Mouse (Mus musculus) intestine, embryonic 16.5 days (tissue): ENCODE results near the gene Epb41. TPM values are rescaled to one million over a fixed set of nuclear protein-coding genes. Genes with fewer than 3 reads are reported as not detected.

Source experiments
- ATAC-seq: fragments of 200-750 bp; cut with Nextera tagmentation; 2 replicates; pipeline ENCODE4 v1.8.0; 2017; ENCODE audit warnings: moderate TSS enrichment, moderate library complexity
- H3K27ac ChIP-seq: fragments of 300-500 bp; sonication (generic); 2 replicates; pipeline ENCODE4 v1.5.1; 2014; ENCODE audit warnings: mild to moderate bottlenecking, low read length
- H3K27me3 ChIP-seq: fragments of 300-500 bp; sonication (generic); replicated peaks from 2 replicates; pipeline ENCODE4 v1.6.1; 2014; ENCODE audit warnings: low read length, control low read depth, mixed read lengths; ENCODE audit not compliant: control insufficient read depth, insufficient read depth
- H3K36me3 ChIP-seq: fragments of 300-500 bp; sonication (generic); 2 replicates; pipeline ENCODE4 v1.6.1; 2014; ENCODE audit warnings: low read length, control low read depth; ENCODE audit not compliant: control insufficient read depth, insufficient read depth
- H3K4me1 ChIP-seq: fragments of 300-500 bp; sonication (generic); 2 replicates; pipeline ENCODE4 v1.6.1; 2014; ENCODE audit warnings: low read length, control low read depth, mixed read lengths; ENCODE audit not compliant: control insufficient read depth, insufficient read depth
- H3K4me2 ChIP-seq: fragments of 300-500 bp; sonication (generic); 2 replicates; pipeline ENCODE4 v1.6.1; 2014; ENCODE audit warnings: low read depth, low read length, control low read depth
- H3K4me3 ChIP-seq: fragments of 300-500 bp; sonication (generic); 2 replicates; pipeline ENCODE4 v1.5.1; 2014; ENCODE audit warnings: mild to moderate bottlenecking, low read length
- H3K9ac ChIP-seq: fragments of 300-500 bp; sonication (generic); 2 replicates; pipeline ENCODE4 v1.6.1; 2014; ENCODE audit warnings: low read depth, low read length
- H3K9me3 ChIP-seq: fragments of 300-500 bp; sonication (generic); 2 replicates; pipeline ENCODE4 v1.6.1; 2016; ENCODE audit warnings: low read length, control low read depth; ENCODE audit not compliant: control insufficient read depth
- WGBS: fragments of 180-500 bp; shearing (Covaris S2); extraction: QIAGEN DNeasy Blood & Tissue Kit; methylation state at CpG from one replicate; pipeline ENCODE4 v1.1.7; 2014; 5-methylcytosine and 5-hydroxymethylcytosine counted together
- polyA plus RNA-seq: library from polyadenylated mRNA; unstranded; fragments of >200 nt; fragmentation: Nextera tagmentation; extraction: Ambion mirVana; gene quantifications from 2 replicates; pipeline ENCODE4 v1.2.1, GENCODE M21; 2015

Epb41 gene
- polyA plus RNA-seq, 1 experiment from 2014 or later = 41.5 TPM

- H3K4me3 ChIP-seq = no peak overlapping the region
- H3K27me3 ChIP-seq = no peaks in the 10 kb centered on the region
- H3K9ac ChIP-seq = no peak overlapping the region
- no peaks in the 10 kb centered on the region for H3K4me1 ChIP-seq
- H3K36me3 ChIP-seq = no peaks in the 10 kb centered on the region; the same call in 1 of the 2 replicates
- no peak for ATAC-seq
- WGBS = 91% methylated on average over 7 of the region's 7 CpGs
- H3K4me2 ChIP-seq = no peak overlapping the region
- H3K9me3 ChIP-seq = no peaks in the 10 kb centered on the region
- no peak overlapping the region for H3K27ac ChIP-seq
Measured at GRCm38 (mm10) chr4:132007123-132007522, 68.0 kb downstream of the Epb41 start.

GRCm38 (mm10) chr4:131998641-131999040, 76.5 kb downstream of the Epb41 start:
- 0 out of 2 replicates have a peak, but pooled peaks cover 3% of the 10 kb centered on the region for H3K4me1 ChIP-seq
- WGBS = 92% methylated on average over 7 of the region's 7 CpGs
- ATAC-seq = no peak
- no peaks in the 10 kb centered on the region; the same call in 1 of the 2 replicates for H3K36me3 ChIP-seq
- no peak overlapping the region for H3K4me2 ChIP-seq
- H3K9me3 ChIP-seq = no peaks in the 10 kb centered on the region
- no peak overlapping the region for H3K4me3 ChIP-seq
- no peaks in the 10 kb centered on the region for H3K27me3 ChIP-seq
- H3K27ac ChIP-seq = no peak overlapping the region
- H3K9ac ChIP-seq = no peak overlapping the region

- no peaks in the 10 kb centered on the region; the same call in 1 of the 2 replicates for H3K36me3 ChIP-seq
- H3K9ac ChIP-seq = no peak overlapping the region
- ATAC-seq = no peak
- WGBS = 78% methylated on average over 5 of the region's 5 CpGs
- no peak overlapping the region for H3K27ac ChIP-seq
- H3K4me1 ChIP-seq = 0 out of 2 replicates have a peak, but pooled peaks cover 3% of the 10 kb centered on the region
- no peak overlapping the region for H3K4me3 ChIP-seq
- no peaks in the 10 kb centered on the region for H3K9me3 ChIP-seq
- H3K4me2 ChIP-seq = no peak overlapping the region
- H3K27me3 ChIP-seq = no peaks in the 10 kb centered on the region
Measured at GRCm38 (mm10) chr4:131997476-131997875, 77.6 kb downstream of the Epb41 start.

- Histone ChIP-seq H3K36me3 (no peaks in the 10 kb centered on the region; the same call in 1 of the 2 replicates), H3K4me2 (no peak overlapping the region), H3K4me1 (0 out of 2 replicates have a peak, but pooled peaks cover 3% of the 10 kb centered on the region), H3K27ac (no peak overlapping the region), H3K9me3 (no peaks in the 10 kb centered on the region), H3K4me3 (no peak overlapping the region), H3K27me3 (no peaks in the 10 kb centered on the region), H3K9ac (no peak overlapping the region)
- 65% methylated on average over 5 of the region's 5 CpGs for WGBS
- no peak for ATAC-seq
Measured at GRCm38 (mm10) chr4:131996985-131997384, 78.1 kb downstream of the Epb41 start.

GRCm38 (mm10) chr4:131993792-131994191, 81.3 kb downstream of the Epb41 start:
- Histone ChIP-seq H3K9me3 (no peaks in the 10 kb centered on the region), H3K4me3 (no peak overlapping the region), H3K9ac (no peak overlapping the region), H3K4me2 (no peak overlapping the region), H3K4me1 (no peaks in the 10 kb centered on the region), H3K27ac (no peak overlapping the region), H3K27me3 (no peaks in the 10 kb centered on the region), H3K36me3 (no peaks in the 10 kb centered on the region)
- ATAC-seq = no peak
- WGBS = 77% methylated on average over 3 of the region's 3 CpGs

GRCm38 (mm10) chr4:131982881-131983538, 92.1 kb downstream of the Epb41 start:
- Histone ChIP-seq H3K4me3 (no peak overlapping the region), H3K9me3 (no peaks in the 10 kb centered on the region), H3K9ac (no peak overlapping the region), H3K27me3 (no peaks in the 10 kb centered on the region), H3K27ac (no peak overlapping the region), H3K36me3 (0 out of 2 replicates have a peak, but pooled peaks cover 2% of the 10 kb centered on the region), H3K4me2 (no peak overlapping the region), H3K4me1 (no peaks in the 10 kb centered on the region)
- no peak for ATAC-seq
- WGBS = 62% methylated on average over 4 of the region's 4 CpGs

GRCm38 (mm10) chr4:131981755-131982154, 93.4 kb downstream of the Epb41 start:
- Histone ChIP-seq H3K27me3 (no peaks in the 10 kb centered on the region), H3K36me3 (0 out of 2 replicates have a peak, but pooled peaks cover 2% of the 10 kb centered on the region), H3K9ac (no peak overlapping the region), H3K27ac (no peak overlapping the region), H3K4me2 (no peak overlapping the region), H3K4me3 (no peak overlapping the region), H3K9me3 (no peaks in the 10 kb centered on the region), H3K4me1 (no peaks in the 10 kb centered on the region)
- ATAC-seq = no peak

GRCm38 (mm10) chr4:131977201-131977600, 97.9 kb downstream of the Epb41 start:
- WGBS = 19% methylated on average over 4 of the region's 4 CpGs
- no peaks in the 10 kb centered on the region for H3K27me3 ChIP-seq
- H3K4me3 ChIP-seq = no peak overlapping the region
- no peak overlapping the region for H3K4me2 ChIP-seq
- no peaks in the 10 kb centered on the region for H3K4me1 ChIP-seq
- H3K9ac ChIP-seq = no peak overlapping the region
- H3K9me3 ChIP-seq = no peaks in the 10 kb centered on the region
- H3K27ac ChIP-seq = no peak overlapping the region
- ATAC-seq = peak; percentile 42; the same call in 1 of the 2 replicates
- peaks cover 9% of the 10 kb centered on the region; the same call in 1 of the 2 replicates for H3K36me3 ChIP-seq

GRCm38 (mm10) chr4:131970244-131970853, 104.8 kb downstream of the Epb41 start:
- no peak for ATAC-seq
- Histone ChIP-seq H3K36me3 (peaks cover 14% of the 10 kb centered on the region), H3K4me3 (no peak overlapping the region), H3K4me1 (no peaks in the 10 kb centered on the region), H3K27me3 (no peaks in the 10 kb centered on the region), H3K9me3 (no peaks in the 10 kb centered on the region), H3K27ac (no peak overlapping the region), H3K4me2 (no peak overlapping the region), H3K9ac (no peak overlapping the region)
- WGBS = 78% methylated on average over 7 of the region's 7 CpGs
